23 mouse cellular contexts compared by ENCODE assay signal in the genomic region with DNA sequence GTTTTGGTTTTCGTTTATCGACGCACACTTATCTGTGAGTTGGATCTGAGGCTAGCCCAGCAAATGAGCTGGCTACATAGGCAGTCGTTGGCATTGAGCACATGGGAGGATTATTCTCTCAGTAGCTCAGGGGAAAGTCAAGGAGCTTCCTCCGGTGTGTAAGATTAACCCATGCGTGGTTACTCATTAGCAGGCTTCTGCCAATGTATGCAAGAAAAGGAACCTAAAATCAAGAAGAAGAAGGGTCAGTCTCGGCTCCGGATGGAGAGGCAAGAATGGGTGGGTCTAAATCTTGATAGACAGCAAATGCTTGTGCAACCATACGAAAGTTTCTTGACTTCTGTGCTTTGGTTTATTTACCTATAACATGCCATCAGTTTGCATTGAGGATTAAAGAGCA. TPM values are rescaled to one million over a fixed set of nuclear protein-coding genes. Genes with fewer than 3 reads are reported as not detected.
"Had no signal": no experiment of that assay in that cellular context is flagged by ENCODE, and none has a peak within 500 bp of the region (broad histone marks: within the 10 kb centered on the region; RNA-seq: fewer than 3 reads in every experiment).

No protein-coding gene starts in this region.

- H3K36me3 ChIP-seq: limb, embryonic 12.5 days; limb, embryonic 15.5 days had no signal

- H3K4me3 ChIP-seq: limb, embryonic 12.5 days; limb, embryonic 15.5 days had no signal

- H3K4me1 ChIP-seq: limb, embryonic 12.5 days had no signal

- H3K27ac ChIP-seq: limb, embryonic 12.5 days; limb, embryonic 15.5 days; liver, embryonic 14.5 days; stomach, postnatal 0 days had no signal

- H3K9ac ChIP-seq: limb, embryonic 12.5 days; limb, embryonic 15.5 days; liver, embryonic 14.5 days had no signal

- DNase-seq: left cerebral cortex, postnatal 4 days; lung, adult 18-20 months; lung, postnatal 14 days; lung, postnatal 4 days; midbrain, embryonic 14.5 days; right cerebral cortex, postnatal 4 days; thymus, adult 2 months; thymus, postnatal 14 days; thymus, postnatal 4 days had no signal

- H3K4me2 ChIP-seq: limb, embryonic 12.5 days; limb, embryonic 15.5 days; liver, embryonic 11.5 days; midbrain, embryonic 11.5 days had no signal

- H3K9me3 ChIP-seq: limb, embryonic 12.5 days had no signal

- ATAC-seq: intestine, postnatal 0 days had no signal

- H3K27me3 ChIP-seq: limb, embryonic 12.5 days; limb, embryonic 15.5 days had no signal

RNA-seq across cellular contexts. Expression of a gene that starts 24.6 kb away (rescaled TPM):
- total RNA-seq: layer of hippocampus, adult 18-20 months; layer of hippocampus, postnatal 14 days; left cerebral cortex, adult 8-10 months; left cerebral cortex, postnatal 14 days; left cerebral cortex, postnatal 4 days had no signal
- polyA plus RNA-seq: neural tube, embryonic 14.5 days had no signal

RNA-seq across cellular contexts. Expression of a gene that starts 46.5 kb away (rescaled TPM):
- total RNA-seq: megakaryocyte progenitor cell, adult 5-6 weeks; megakaryocyte-erythroid progenitor cell, adult 5-6 weeks had no signal

RNA-seq across cellular contexts. Expression of a gene that starts 57.0 kb away (rescaled TPM):
- total RNA-seq: layer of hippocampus, adult 18-20 months; left cerebral cortex, adult 8-10 months; left cerebral cortex, postnatal 14 days had no signal
- polyA plus RNA-seq: stomach, postnatal 0 days had no signal
